Mouse (Mus musculus) limb, embryonic 12.5 days (tissue): ENCODE data around the gene Thsd7a. TPM values are rescaled to one million over a fixed set of nuclear protein-coding genes. Genes with fewer than 3 reads are reported as not detected.

ENCODE experiments used
- ATAC-seq: fragments of 200-750 bp; cut with Nextera tagmentation; 2 replicates; pipeline ENCODE4 v1.8.0; 2017; ENCODE audit warnings: low read depth, moderate TSS enrichment; ENCODE audit not compliant: insufficient number of reproducible peaks, insufficient read depth, low FRiP score, low TSS enrichment
- H3K27ac ChIP-seq: fragments of 300-500 bp; sonication (generic); 2 replicates; pipeline ENCODE4 v1.5.1; 2016; ENCODE audit warnings: mild to moderate bottlenecking, moderate library complexity
- H3K27me3 ChIP-seq: fragments of 300-500 bp; sonication (generic); 2 replicates; pipeline ENCODE4 v1.6.1; 2016; ENCODE audit warnings: mild to moderate bottlenecking, moderate library complexity
- H3K36me3 ChIP-seq: fragments of 300-500 bp; sonication (generic); 2 replicates; pipeline ENCODE4 v1.6.1; 2016; ENCODE audit warnings: mild to moderate bottlenecking, moderate library complexity
- H3K4me1 ChIP-seq: fragments of 300-500 bp; sonication (generic); replicated peaks from 2 replicates; pipeline ENCODE4 v1.6.1; 2016
- H3K4me2 ChIP-seq: fragments of 300-500 bp; sonication (generic); 2 replicates; pipeline ENCODE4 v1.6.1; 2016; ENCODE audit warnings: mild to moderate bottlenecking, moderate library complexity
- H3K4me3 ChIP-seq: fragments of 300-500 bp; sonication (generic); replicated peaks from 2 replicates; pipeline ENCODE4 v1.5.1; 2016; ENCODE audit warnings: mild to moderate bottlenecking
- H3K9ac ChIP-seq: fragments of 300-500 bp; sonication (generic); replicated peaks from 2 replicates; pipeline ENCODE4 v1.6.1; 2016; ENCODE audit warnings: mild to moderate bottlenecking, moderate library complexity
- H3K9me3 ChIP-seq: fragments of 300-500 bp; sonication (generic); 2 replicates; pipeline ENCODE4 v1.6.1; 2016; ENCODE audit warnings: mild to moderate bottlenecking, moderate library complexity
- WGBS: fragments of 180-500 bp; shearing (Covaris S2); methylation state at CpG from one replicate; pipeline ENCODE4 v1.1.7; 2016; 5-methylcytosine and 5-hydroxymethylcytosine counted together
- polyA plus RNA-seq: library from polyadenylated mRNA; unstranded; fragments of >200 nt; fragmentation: Nextera tagmentation; extraction: Ambion mirVana; gene quantifications from 2 replicates; pipeline ENCODE4 v1.2.1, GENCODE M21; 2016

The Thsd7a gene
- polyA plus RNA-seq, 1 experiment from 2014 or later: 5.6 TPM

DNA sequence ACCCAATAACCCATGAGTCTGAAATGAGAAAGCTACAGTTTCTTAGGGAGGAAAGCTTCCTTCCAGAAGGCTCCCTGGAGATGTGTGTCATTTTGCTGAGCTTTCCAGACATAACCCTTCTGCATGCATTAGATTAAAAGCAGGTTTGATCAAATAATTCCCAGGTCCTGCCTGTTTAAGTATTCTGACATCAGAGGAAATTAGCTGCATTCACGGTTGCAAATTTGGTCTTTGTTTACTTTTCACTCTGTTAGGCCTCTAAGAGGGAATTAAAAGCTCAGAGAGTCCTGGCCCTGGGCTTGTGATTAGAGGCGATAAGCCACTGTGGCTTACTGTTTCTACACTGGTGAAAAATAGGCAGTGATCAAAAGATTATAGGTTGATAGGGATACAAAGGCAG lies 1.2 kb upstream of the Thsd7a start:
- Histone ChIP-seq H3K4me3 (no peak overlapping the region), H3K4me1 (peaks cover 7% of the 10 kb centered on the region; the same call in 1 of the 2 replicates), H3K9ac (no peak overlapping the region), H3K4me2 (no peak overlapping the region), H3K36me3 (no peaks in the 10 kb centered on the region), H3K27ac (no peak overlapping the region), H3K9me3 (no peaks in the 10 kb centered on the region), H3K27me3 (peaks cover 6% of the 10 kb centered on the region; the same call in 1 of the 2 replicates)
- 31% methylated on average over 2 of the region's 2 CpGs for WGBS
- no peak for ATAC-seq

DNA sequence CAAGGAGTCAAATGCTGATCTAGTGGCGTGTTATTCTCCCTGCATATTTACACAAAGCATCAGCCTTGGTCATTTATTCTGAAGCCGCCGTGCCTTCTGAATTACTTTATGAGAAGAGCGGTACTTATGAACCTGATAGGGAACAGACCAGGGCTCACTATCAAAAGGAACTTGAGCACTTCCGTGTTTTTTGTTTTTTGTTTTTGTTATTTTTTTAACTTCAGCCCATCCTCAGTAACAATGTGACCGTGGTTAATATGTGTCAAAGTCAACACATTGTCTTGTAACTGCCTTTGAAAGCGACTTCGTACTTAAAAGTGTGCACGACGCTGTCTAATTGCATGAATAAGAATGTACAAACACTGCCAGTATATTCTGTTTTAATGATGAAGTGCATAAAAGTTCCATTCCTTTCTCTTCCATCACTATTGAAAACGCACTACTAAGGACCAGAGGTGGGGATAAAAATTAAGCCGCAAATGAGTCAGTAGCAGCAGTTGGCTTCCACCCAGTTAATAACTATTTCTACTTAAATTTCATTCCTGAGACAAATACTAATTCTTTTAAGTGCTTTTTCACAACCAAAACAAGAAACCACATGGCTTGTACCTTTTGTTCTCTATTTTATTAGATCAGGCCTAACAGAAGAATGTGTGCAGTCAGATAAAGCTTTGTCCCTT lies 461 bp upstream of the Thsd7a start:
- Histone ChIP-seq H3K36me3 (no peaks in the 10 kb centered on the region), H3K4me2 (peak overlapping the region; percentile 93), H3K9me3 (no peaks in the 10 kb centered on the region), H3K4me1 (peaks cover 7% of the 10 kb centered on the region; the same call in 1 of the 2 replicates), H3K4me3 (peak overlapping the region; percentile 64), H3K9ac (peak overlapping the region; percentile 75), H3K27me3 (peaks cover 6% of the 10 kb centered on the region; the same call in 1 of the 2 replicates), H3K27ac (no peak overlapping the region)
- 16% methylated on average over 12 of the region's 12 CpGs for WGBS
- no peak for ATAC-seq

DNA sequence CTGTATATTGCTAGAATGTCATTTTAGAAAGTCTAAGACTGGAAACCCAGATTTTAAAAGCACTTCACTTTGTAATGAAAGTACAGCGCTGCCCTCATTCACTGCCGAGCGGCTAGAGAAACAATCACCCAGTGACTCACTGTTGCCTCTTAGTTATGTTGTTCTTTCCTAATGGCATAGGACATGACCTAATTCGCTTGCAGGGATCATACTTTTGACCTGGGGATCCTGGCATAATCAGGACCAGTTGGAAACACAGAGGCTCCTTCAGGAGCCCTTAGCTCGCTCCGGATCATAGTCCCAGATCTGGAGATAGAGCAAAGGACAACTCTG lies 790 bp downstream of the Thsd7a start:
- H3K27me3 ChIP-seq: peaks cover 6% of the 10 kb centered on the region; the same call in 1 of the 2 replicates
- H3K4me3 ChIP-seq: peak overlapping the region; percentile 64
- H3K27ac ChIP-seq: peak overlapping the region; percentile 78
- 1% methylated on average over 6 of the region's 6 CpGs for WGBS
- no peaks in the 10 kb centered on the region for H3K9me3 ChIP-seq
- ATAC-seq: peak; percentile 30; the same call in 1 of the 2 replicates
- H3K4me1 ChIP-seq: peaks cover 7% of the 10 kb centered on the region; the same call in 1 of the 2 replicates
- peak overlapping the region; percentile 93 for H3K4me2 ChIP-seq
- H3K9ac ChIP-seq: peak overlapping the region; percentile 75
- H3K36me3 ChIP-seq: no peaks in the 10 kb centered on the region

DNA sequence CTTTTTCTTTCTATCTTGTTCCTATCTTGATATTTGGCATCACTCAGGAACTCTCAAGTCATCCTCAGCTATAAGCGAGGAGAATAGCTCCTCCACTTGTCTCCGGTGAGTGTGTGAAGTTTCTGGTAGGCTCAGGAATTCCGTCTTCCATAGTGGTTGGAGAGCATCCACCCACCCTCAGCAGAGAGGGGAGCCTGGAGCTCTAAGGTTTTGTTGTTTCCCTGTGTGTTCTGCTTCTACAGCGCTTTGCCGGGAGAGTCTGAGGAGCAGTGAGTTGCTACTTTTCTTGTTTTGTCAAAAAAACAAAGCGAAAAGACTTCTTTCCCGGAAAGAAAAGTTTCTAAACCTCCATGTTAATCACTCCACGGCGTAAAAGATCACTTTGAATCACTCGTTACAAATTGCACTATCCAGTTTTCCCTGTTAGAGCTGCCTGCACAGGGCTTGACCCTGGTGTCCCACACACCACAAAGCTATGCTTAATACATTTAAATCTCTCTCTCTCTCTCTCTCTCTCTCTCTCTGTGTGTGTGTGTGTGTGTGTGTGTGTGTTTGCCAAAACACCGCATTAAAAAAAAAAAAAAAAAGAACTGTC lies 1.3 kb downstream of the Thsd7a start:
- Histone ChIP-seq H3K9ac (no peak overlapping the region; the same call in 1 of the 2 replicates), H3K4me2 (peak overlapping the region; percentile 93), H3K27me3 (peaks cover 6% of the 10 kb centered on the region; the same call in 1 of the 2 replicates), H3K36me3 (no peaks in the 10 kb centered on the region), H3K27ac (no peak overlapping the region), H3K9me3 (no peaks in the 10 kb centered on the region), H3K4me1 (peaks cover 7% of the 10 kb centered on the region; the same call in 1 of the 2 replicates), H3K4me3 (peak overlapping the region; percentile 64)
- 16% methylated on average over 11 of the region's 11 CpGs for WGBS
- no peak for ATAC-seq

DNA sequence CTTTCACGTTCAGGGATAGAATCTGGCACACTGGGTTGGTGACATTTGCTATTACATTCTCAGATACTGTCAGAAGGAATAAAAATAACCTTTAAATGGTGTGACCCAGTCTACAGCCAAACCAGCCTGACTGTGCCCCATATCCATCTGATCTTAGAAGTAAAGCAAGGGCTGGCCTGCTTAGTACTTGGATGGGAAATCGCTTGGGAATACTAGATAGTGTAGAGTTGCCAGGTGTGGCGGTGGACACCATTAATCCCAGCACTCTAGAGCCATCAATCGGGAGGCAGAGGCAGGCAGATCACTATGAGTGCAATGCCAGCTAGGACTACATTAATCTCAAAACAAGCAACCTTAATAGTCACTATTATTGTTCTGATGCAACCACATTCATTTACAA lies 6.4 kb downstream of the Thsd7a start:
- no peaks in the 10 kb centered on the region for H3K36me3 ChIP-seq
- H3K27ac ChIP-seq: no peak overlapping the region
- peaks cover 6% of the 10 kb centered on the region; the same call in 1 of the 2 replicates for H3K27me3 ChIP-seq
- no peaks in the 10 kb centered on the region for H3K4me1 ChIP-seq
- WGBS: 84% methylated on average over 4 of the region's 4 CpGs
- no peak overlapping the region for H3K9ac ChIP-seq
- no peaks in the 10 kb centered on the region for H3K9me3 ChIP-seq
- no peak for ATAC-seq
- no peak overlapping the region for H3K4me2 ChIP-seq
- no peak overlapping the region for H3K4me3 ChIP-seq

DNA sequence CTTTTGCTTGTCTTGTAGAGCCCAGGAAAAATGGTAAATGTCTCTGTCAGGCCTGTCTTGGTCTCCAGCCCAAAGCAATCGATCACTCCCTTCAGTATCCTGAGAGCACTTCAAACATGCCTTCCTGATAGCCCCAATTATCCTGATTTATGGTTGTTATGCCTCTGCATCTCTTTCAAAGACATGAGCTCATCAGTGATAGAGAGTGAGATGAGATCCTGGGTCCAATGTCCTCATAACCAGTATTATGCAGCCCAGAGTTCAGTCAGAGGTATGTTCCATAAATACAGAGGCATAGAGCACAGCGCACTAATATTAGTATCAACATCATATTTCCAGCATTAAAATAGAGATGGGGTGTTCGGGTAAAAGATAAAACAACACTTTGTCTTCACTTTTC lies 15.3 kb downstream of the Thsd7a start:
- Histone ChIP-seq H3K9me3 (0 out of 2 replicates have a peak, but pooled peaks cover 4% of the 10 kb centered on the region), H3K27ac (no peak overlapping the region), H3K4me1 (no peaks in the 10 kb centered on the region), H3K9ac (no peak overlapping the region), H3K27me3 (no peaks in the 10 kb centered on the region), H3K36me3 (no peaks in the 10 kb centered on the region), H3K4me2 (no peak overlapping the region), H3K4me3 (no peak overlapping the region)
- no peak for ATAC-seq
- 65% methylated on average over 3 of the region's 3 CpGs for WGBS

DNA sequence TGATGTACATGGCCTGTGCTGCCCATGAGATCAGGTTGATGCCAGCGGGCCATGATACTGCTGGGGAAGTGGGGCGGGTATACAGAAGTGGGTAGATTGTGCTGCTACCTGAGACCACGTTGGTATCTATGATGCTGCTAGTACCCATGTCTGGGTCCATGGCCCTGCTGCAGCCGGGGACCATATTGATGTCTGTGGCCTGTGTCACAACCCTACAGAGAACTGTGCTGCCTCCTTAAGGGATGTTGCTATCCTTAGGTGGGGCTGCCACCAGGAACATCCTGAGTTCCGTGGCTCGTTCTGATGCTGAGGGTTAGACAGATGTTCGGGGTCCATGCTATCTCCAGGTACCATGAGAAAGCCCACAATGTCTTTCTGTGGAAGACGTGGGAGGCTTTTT lies 33.1 kb downstream of the Thsd7a start:
- Histone ChIP-seq H3K4me3 (no peak overlapping the region), H3K9ac (no peak overlapping the region), H3K27ac (no peak overlapping the region), H3K9me3 (no peaks in the 10 kb centered on the region), H3K36me3 (no peaks in the 10 kb centered on the region), H3K4me2 (no peak overlapping the region), H3K4me1 (no peaks in the 10 kb centered on the region), H3K27me3 (no peaks in the 10 kb centered on the region)
- 93% methylated on average over 8 of the region's 8 CpGs for WGBS
- no peak for ATAC-seq

DNA sequence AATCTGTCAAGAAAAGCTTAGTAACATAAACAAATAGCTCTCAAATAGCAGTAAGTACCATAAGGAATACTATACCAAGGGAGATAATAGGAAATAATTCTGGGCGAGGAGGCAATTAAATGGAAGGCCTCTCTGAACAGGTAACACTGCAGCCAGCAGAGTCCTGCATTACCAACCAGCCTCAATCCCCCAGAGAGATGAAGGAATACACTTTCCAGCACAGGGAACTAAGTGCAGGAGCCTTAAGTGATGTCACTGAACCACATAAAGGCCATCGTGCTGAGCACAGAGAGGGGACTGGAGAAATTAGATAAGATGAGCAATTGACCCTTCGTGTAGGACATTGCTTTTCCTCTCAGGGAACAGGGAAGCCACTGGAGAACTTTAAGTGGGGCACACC lies 36.6 kb downstream of the Thsd7a start:
- Histone ChIP-seq H3K27ac (no peak overlapping the region), H3K27me3 (no peaks in the 10 kb centered on the region), H3K9ac (no peak overlapping the region), H3K36me3 (no peaks in the 10 kb centered on the region), H3K9me3 (no peaks in the 10 kb centered on the region), H3K4me1 (no peaks in the 10 kb centered on the region), H3K4me2 (no peak overlapping the region), H3K4me3 (no peak overlapping the region)
- 69% methylated on average over 3 of the region's 3 CpGs for WGBS
- no peak for ATAC-seq

DNA sequence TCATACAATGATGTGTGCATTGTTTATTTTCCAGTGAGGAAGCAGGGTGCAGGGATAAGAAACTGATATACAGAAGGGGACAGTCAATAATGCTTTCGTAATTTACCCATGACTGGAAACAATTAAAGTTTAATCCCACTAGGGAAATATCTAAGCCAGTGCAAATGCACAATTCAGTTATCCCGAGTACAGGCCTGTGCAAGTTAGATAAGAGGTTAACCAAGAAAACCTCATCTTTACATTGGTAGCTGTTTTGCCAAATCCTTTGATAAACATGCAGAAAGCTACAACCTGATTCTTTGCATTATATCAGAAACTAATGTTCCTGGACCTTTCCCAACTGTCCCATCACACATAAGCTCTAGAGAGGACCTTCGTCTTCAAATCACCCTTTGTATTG lies 46.3 kb downstream of the Thsd7a start:
- WGBS: 71% methylated on average over 3 of the region's 3 CpGs
- no peak overlapping the region for H3K27ac ChIP-seq

DNA sequence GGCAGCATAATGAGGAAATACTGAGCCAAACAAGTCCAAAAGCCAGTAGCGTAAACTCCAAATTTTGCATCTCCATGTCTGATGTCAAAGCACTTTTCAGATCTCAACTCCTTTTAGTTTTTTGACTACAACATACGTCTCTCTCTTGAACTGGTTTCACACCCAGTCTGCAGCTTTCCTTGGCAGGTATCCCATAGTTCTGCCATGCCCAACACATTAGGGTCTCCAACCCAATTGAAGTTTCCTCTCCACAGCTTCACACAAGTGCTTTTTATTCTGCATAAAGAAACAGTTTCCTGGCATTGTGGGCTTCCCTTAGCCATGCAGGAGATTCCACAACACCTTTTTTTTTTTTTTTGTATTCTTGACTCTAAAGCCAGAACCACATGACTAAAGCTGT lies 50.1 kb downstream of the Thsd7a start:
- Histone ChIP-seq H3K4me2 (no peak overlapping the region), H3K4me1 (no peaks in the 10 kb centered on the region), H3K36me3 (no peaks in the 10 kb centered on the region), H3K27ac (no peak overlapping the region), H3K9me3 (no peaks in the 10 kb centered on the region), H3K9ac (no peak overlapping the region), H3K4me3 (no peak overlapping the region), H3K27me3 (no peaks in the 10 kb centered on the region)
- WGBS: 84% methylated on average over 2 of the region's 2 CpGs
- ATAC-seq: no peak

More for the DNA sequence above, 46.3 kb downstream of the Thsd7a start:
- Histone ChIP-seq H3K4me1 (no peaks in the 10 kb centered on the region), H3K27me3 (no peaks in the 10 kb centered on the region), H3K4me2 (no peak overlapping the region), H3K9ac (no peak overlapping the region), H3K4me3 (no peak overlapping the region), H3K36me3 (no peaks in the 10 kb centered on the region), H3K9me3 (no peaks in the 10 kb centered on the region)
- no peak for ATAC-seq

DNA sequence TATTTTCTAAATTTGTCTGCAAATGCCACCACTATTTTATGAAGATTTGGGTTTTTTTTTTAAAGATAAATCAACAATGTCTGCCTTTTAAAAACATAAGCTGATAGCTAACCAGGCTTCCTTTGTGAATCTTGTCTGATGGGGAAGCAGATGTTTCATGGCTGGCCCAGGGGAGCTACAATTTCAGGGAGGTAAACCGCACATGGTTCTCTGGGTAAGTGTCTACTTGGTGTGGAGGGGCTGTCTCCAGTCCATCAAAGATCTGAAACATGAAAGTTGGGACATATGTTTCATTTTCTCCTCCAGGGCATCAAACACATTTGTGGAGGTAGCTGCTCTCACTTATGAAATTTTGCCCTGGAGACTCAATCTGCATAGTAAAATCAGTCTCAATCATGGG lies 55.5 kb downstream of the Thsd7a start:
- H3K36me3 ChIP-seq: no peaks in the 10 kb centered on the region
- 76% methylated on average over 1 of the region's 1 CpGs for WGBS
- no peaks in the 10 kb centered on the region for H3K4me1 ChIP-seq
- H3K27me3 ChIP-seq: no peaks in the 10 kb centered on the region
- H3K27ac ChIP-seq: no peak overlapping the region
- H3K9ac ChIP-seq: no peak overlapping the region
- H3K9me3 ChIP-seq: no peaks in the 10 kb centered on the region
- H3K4me3 ChIP-seq: no peak overlapping the region
- ATAC-seq: no peak
- no peak overlapping the region for H3K4me2 ChIP-seq

DNA sequence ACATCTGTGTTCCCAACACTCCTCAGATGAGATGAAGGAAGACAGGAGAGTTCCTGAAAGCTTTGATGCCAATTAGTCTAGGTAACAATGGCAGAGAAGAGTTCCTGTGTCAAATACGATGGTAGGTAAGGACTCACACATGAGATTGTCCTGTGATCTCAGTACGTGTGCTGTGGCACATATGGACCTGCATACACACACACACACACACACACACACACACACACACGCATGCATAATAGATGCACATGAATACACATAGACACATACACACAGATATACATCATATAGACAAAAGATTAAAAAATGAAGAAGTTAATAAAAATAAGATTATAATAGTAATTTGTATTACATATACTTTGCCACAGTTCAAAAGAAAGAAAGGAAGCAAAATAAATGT lies 56.0 kb downstream of the Thsd7a start:
- ATAC-seq: no peak
- WGBS: 87% methylated on average over 3 of the region's 3 CpGs

More for the DNA sequence above, 56.0 kb downstream of the Thsd7a start:
- Histone ChIP-seq H3K9ac (no peak overlapping the region), H3K27ac (no peak overlapping the region), H3K27me3 (no peaks in the 10 kb centered on the region), H3K4me1 (no peaks in the 10 kb centered on the region), H3K36me3 (no peaks in the 10 kb centered on the region), H3K4me3 (no peak overlapping the region), H3K9me3 (no peaks in the 10 kb centered on the region), H3K4me2 (no peak overlapping the region)
